Mouse (Mus musculus) ES-E14 (cell line): Measurements from ENCODE around the gene Iqcn. TPM values are rescaled to one million over a fixed set of nuclear protein-coding genes. Genes with fewer than 3 reads are reported as not detected.

Experiments used
- DNase-seq: peaks from one replicate; pipeline ENCODE4 v3.0.0-alpha.2; 2013; ENCODE audit warnings: low read depth, low spot score
- H3K27ac ChIP-seq: 2 replicates; pipeline ENCODE4 v1.5.1; 2012; ENCODE audit warnings: low read depth, mild to moderate bottlenecking, low read length, moderate library complexity, mixed read lengths; ENCODE audit not compliant: poor library complexity, insufficient read depth, severe bottlenecking
- H3K36me3 ChIP-seq: 2 replicates; pipeline ENCODE4 v1.6.1; 2012; ENCODE audit warnings: mild to moderate bottlenecking, low read length, moderate library complexity, mixed read lengths; ENCODE audit not compliant: control insufficient read depth, poor library complexity, insufficient read depth, severe bottlenecking
- H3K4me1 ChIP-seq, 2 experiments: fragments of 150-350 bp in 1 of 2; sonication (generic) in 1 of 2; 2 replicates each; pipeline ENCODE4 v1.6.1; 2012; ENCODE audit warnings: low read length in 2 of 2, mild to moderate bottlenecking in 1 of 2, mixed read lengths in 1 of 2; ENCODE audit not compliant: control insufficient read depth in 2 of 2, insufficient read depth in 2 of 2, poor library complexity in 1 of 2
- H3K4me3 ChIP-seq, 2 experiments: fragments of 150-350 bp in 1 of 2; sonication (generic) in 1 of 2; 2 replicates each; pipeline ENCODE4 v1.5.1; 2012; ENCODE audit warnings: low read length in 2 of 2, low read depth in 1 of 2, mild to moderate bottlenecking in 1 of 2, mixed read lengths in 1 of 2; ENCODE audit not compliant: insufficient read depth in 1 of 2, poor library complexity in 1 of 2, severe bottlenecking in 1 of 2
- H3K9ac ChIP-seq: 2 replicates; pipeline ENCODE4 v1.6.1; 2012; ENCODE audit warnings: low read depth, mild to moderate bottlenecking, low read length, mixed read lengths; ENCODE audit not compliant: poor library complexity, insufficient read depth, severe bottlenecking
- H3K9me3 ChIP-seq: fragments of 150-350 bp; sonication (generic); 2 replicates; pipeline ENCODE4 v1.6.1; 2012; ENCODE audit warnings: low read depth, mild to moderate bottlenecking, low read length; ENCODE audit not compliant: control insufficient read depth, insufficient read depth
- CHD2 ChIP-seq: IDR thresholded peaks from 2 replicates; pipeline ENCODE4 v1.6.1; 2014; ENCODE audit warnings: mild to moderate bottlenecking, low read depth, low read length, inconsistent platforms
- HCFC1 ChIP-seq: IDR thresholded peaks from 2 replicates; pipeline ENCODE4 v1.6.1; 2012; ENCODE audit warnings: low read length, inconsistent platforms, borderline replicate concordance; ENCODE audit not compliant: insufficient read depth
- MAFK ChIP-seq: IDR thresholded peaks from 2 replicates; pipeline ENCODE4 v1.6.1; 2014; ENCODE audit warnings: mild to moderate bottlenecking, low read depth, low read length, inconsistent platforms; ENCODE audit not compliant: insufficient read depth
- ZC3H11A ChIP-seq: IDR thresholded peaks from 2 replicates; pipeline ENCODE4 v1.6.1; 2012; ENCODE audit warnings: low read depth, mild to moderate bottlenecking, inconsistent platforms, low read length, borderline replicate concordance
- ZNF384 ChIP-seq: IDR thresholded peaks from 2 replicates; pipeline ENCODE4 v1.6.1; 2012; ENCODE audit warnings: low read depth, low read length, inconsistent platforms
- in situ Hi-C, 2 experiments: fragments of 600-800 bp; cut with MboI; formaldehyde crosslinking; loops; one replicate each; pipeline ENCODE4 v1.15.1; 2025; ENCODE audit warnings: low sequenced_read_pairs in 2 of 2, inconsistent platforms in 1 of 2; ENCODE audit not compliant: unreplicated experiment in 2 of 2
- total RNA-seq: library from RNA; depleted of rRNA; stranded (reverse); fragments of 300-350 nt; gene quantifications from 2 replicates; pipeline ENCODE4 v1.2.3, GENCODE M21; 2012

Iqcn gene
- total RNA-seq, 1 experiment: 0.09 TPM

- Histone ChIP-seq H3K27ac (no peak overlapping the region), H3K4me3 (no peak overlapping the region), H3K9me3 (no peaks in the 10 kb centered on the region), H3K4me1 (peaks cover 0 to 5% of the 10 kb centered on the region in 2 experiments; a peak in 2 of 4 replicates), H3K36me3 (no peaks in the 10 kb centered on the region), H3K9ac (no peak overlapping the region)
- no peak for TF ChIP-seq ZC3H11A
- no peak for TF ChIP-seq MAFK
- in situ Hi-C loops: no loop called here
- DNase-seq: no peak
Observed at GRCm38 (mm10) chr8:70702842-70703182, 445 bp upstream of the Iqcn start.

- Histone ChIP-seq H3K9me3 (no peaks in the 10 kb centered on the region), H3K9ac (no peak overlapping the region), H3K36me3 (no peaks in the 10 kb centered on the region), H3K27ac (no peak overlapping the region), H3K4me3 (no peak overlapping the region), H3K4me1 (no peaks in the 10 kb centered on the region)
- in situ Hi-C loops: no loop called here
- DNase-seq: no peak
- TF ChIP-seq ZNF384 (no peak), ZC3H11A (no peak), MAFK (no peak), HCFC1 (no peak), CHD2 (no peak)
Observed at GRCm38 (mm10) chr8:70708281-70708680, 5.0 kb downstream of the Iqcn start.

GRCm38 (mm10) chr8:70709794-70710193, 6.5 kb downstream of the Iqcn start:
- H3K9me3 ChIP-seq: no peaks in the 10 kb centered on the region
- no peak for DNase-seq
- H3K4me3 ChIP-seq: no peak overlapping the region
- no peak for TF ChIP-seq CHD2
- TF ChIP-seq ZNF384: no peak
- no peak for TF ChIP-seq HCFC1
- no peak for TF ChIP-seq ZC3H11A
- no peak for TF ChIP-seq MAFK
- no peak overlapping the region for H3K9ac ChIP-seq
- H3K36me3 ChIP-seq: no peaks in the 10 kb centered on the region
- in situ Hi-C loops: no loop called here
- H3K27ac ChIP-seq: no peak overlapping the region; the same call in 1 of the 2 replicates
- H3K4me1 ChIP-seq: no peaks in the 10 kb centered on the region

- no peaks in the 10 kb centered on the region for H3K36me3 ChIP-seq
- no peak overlapping the region for H3K9ac ChIP-seq
- no peak for TF ChIP-seq MAFK
- no peak for TF ChIP-seq ZC3H11A
- TF ChIP-seq CHD2: no peak
- TF ChIP-seq ZNF384: no peak
- in situ Hi-C loops: no loop called here
- no peaks in the 10 kb centered on the region for H3K4me1 ChIP-seq
- H3K27ac ChIP-seq: no peak overlapping the region
- DNase-seq: no peak
- H3K4me3 ChIP-seq: no peak overlapping the region
- no peaks in the 10 kb centered on the region for H3K9me3 ChIP-seq
Observed at GRCm38 (mm10) chr8:70710296-70710695, 7.0 kb downstream of the Iqcn start.

GRCm38 (mm10) chr8:70711041-70711440, 7.8 kb downstream of the Iqcn start:
- Histone ChIP-seq H3K9ac (no peak overlapping the region), H3K36me3 (no peaks in the 10 kb centered on the region), H3K4me3 (no peak overlapping the region), H3K9me3 (no peaks in the 10 kb centered on the region), H3K27ac (no peak overlapping the region), H3K4me1 (no peaks in the 10 kb centered on the region)
- TF ChIP-seq CHD2 (no peak), HCFC1 (no peak), ZC3H11A (no peak), ZNF384 (no peak), MAFK (no peak)
- in situ Hi-C loops: no loop called here
- DNase-seq: no peak
